Mouse (Mus musculus) olfactory bulb, adult 2 months (tissue): ENCODE data around the gene Snrpg. TPM values are rescaled to one million over a fixed set of nuclear protein-coding genes. Genes with fewer than 3 reads are reported as not detected.
"Not testable (repeated sequence)": the region's sequence is repeated elsewhere in the genome, so short reads cannot be mapped to it uniquely, and the experiment has no call there.

Experiments used
- H3K27ac ChIP-seq: fragments of 200-500 bp; 2 replicates; pipeline ENCODE4 v1.5.1; 2012; ENCODE audit warnings: low read depth, low read length; ENCODE audit not compliant: insufficient read depth
- H3K4me1 ChIP-seq: fragments of 200-500 bp; 2 replicates; pipeline ENCODE4 v1.6.1; 2012; ENCODE audit warnings: low read length; ENCODE audit not compliant: control insufficient read depth, insufficient read depth
- H3K4me3 ChIP-seq: fragments of 200-500 bp; 2 replicates; pipeline ENCODE4 v1.5.1; 2012; ENCODE audit warnings: mild to moderate bottlenecking, low read depth, low read length, moderate library complexity; ENCODE audit not compliant: insufficient read depth
- CTCF ChIP-seq: fragments of 200-500 bp; IDR thresholded peaks from 2 replicates; pipeline ENCODE4 v1.5.1; 2012; ENCODE audit warnings: low read depth, mild to moderate bottlenecking, low read length, moderate library complexity; ENCODE audit not compliant: insufficient read depth
- POLR2A ChIP-seq: fragments of 200-500 bp; IDR thresholded peaks from 2 replicates; pipeline ENCODE4 v1.6.1; 2012; ENCODE audit warnings: mild to moderate bottlenecking, low read depth, low read length, moderate library complexity; ENCODE audit not compliant: insufficient read depth
- WGBS: fragments of 180-500 bp; shearing (Covaris S2); methylation state at CpG from one replicate; pipeline ENCODE4 v1.1.7; 2018; 5-methylcytosine and 5-hydroxymethylcytosine counted together
- polyA plus RNA-seq: library from polyadenylated mRNA; stranded (reverse); fragments of >200 nt; gene quantifications from 2 replicates; pipeline ENCODE4 v1.2.4, GENCODE M21; 2012; ENCODE audit warnings: low replicate concordance; ENCODE audit not compliant: missing spikeins, insufficient read depth, insufficient read length

Gene Snrpg
- polyA plus RNA-seq, 1 experiment = not detected

- no peaks in the 10 kb centered on the region for H3K4me1 ChIP-seq
- TF ChIP-seq POLR2A (no peak), CTCF (no peak)
- WGBS = 70% methylated on average over 5 of the region's 5 CpGs
These were observed 35.2 kb upstream of the Snrpg start for GRCm38 (mm10) chr6:86335860-86336259.

GRCm38 (mm10) chr6:86336340-86336739 lies 34.8 kb upstream of the Snrpg start:
- 94% methylated on average over 4 of the region's 4 CpGs for WGBS

More at GRCm38 (mm10) chr6:86335860-86336259, 35.2 kb upstream of the Snrpg start:
- Histone ChIP-seq H3K4me3 (no peak overlapping the region), H3K27ac (no peak overlapping the region)

GRCm38 (mm10) chr6:86343656-86344055 lies 27.4 kb upstream of the Snrpg start:
- TF ChIP-seq CTCF (no peak), POLR2A (no peak)
- H3K4me3 ChIP-seq = no peak overlapping the region
- no peak overlapping the region for H3K27ac ChIP-seq
- 6% methylated on average over 7 of the region's 7 CpGs for WGBS
- H3K4me1 ChIP-seq = peaks cover 5% of the 10 kb centered on the region

More at GRCm38 (mm10) chr6:86336340-86336739, 34.8 kb upstream of the Snrpg start:
- H3K4me3 ChIP-seq, H3K4me1 ChIP-seq, H3K27ac ChIP-seq: not testable (repeated sequence)

- 84% methylated on average over 2 of the region's 2 CpGs for WGBS
- Histone ChIP-seq H3K4me1 (peaks cover 5% of the 10 kb centered on the region), H3K4me3 (no peak overlapping the region), H3K27ac (no peak overlapping the region)
- TF ChIP-seq POLR2A = no peak
- no peak for TF ChIP-seq CTCF
These were observed 25.0 kb upstream of the Snrpg start for GRCm38 (mm10) chr6:86346063-86346462.

GRCm38 (mm10) chr6:86349257-86349656 lies 21.8 kb upstream of the Snrpg start:
- WGBS = 52% methylated on average over 7 of the region's 7 CpGs
- Histone ChIP-seq H3K27ac (no peak overlapping the region), H3K4me1 (no peaks in the 10 kb centered on the region), H3K4me3 (no peak overlapping the region)
- TF ChIP-seq CTCF = no peak

- Histone ChIP-seq H3K27ac (no peak overlapping the region), H3K4me1 (no peaks in the 10 kb centered on the region), H3K4me3 (no peak overlapping the region)
- TF ChIP-seq CTCF = no peak
- 90% methylated on average over 3 of the region's 3 CpGs for WGBS
These were observed 16.2 kb upstream of the Snrpg start for GRCm38 (mm10) chr6:86354948-86355347.

- Histone ChIP-seq H3K4me3 (no peak overlapping the region), H3K27ac (no peak overlapping the region), H3K4me1 (no peaks in the 10 kb centered on the region)
- 78% methylated on average over 9 of the region's 9 CpGs for WGBS
- no peak for TF ChIP-seq POLR2A
- TF ChIP-seq CTCF = no peak
These were observed 14.1 kb upstream of the Snrpg start for GRCm38 (mm10) chr6:86356956-86357355.

- 74% methylated on average over 7 of the region's 7 CpGs for WGBS
- TF ChIP-seq CTCF = no peak
- no peak for TF ChIP-seq POLR2A
- no peak overlapping the region for H3K4me3 ChIP-seq
- 0 out of 2 replicates have a peak, but pooled peaks cover 3% of the 10 kb centered on the region for H3K4me1 ChIP-seq
- no peak overlapping the region for H3K27ac ChIP-seq
These were observed 10.4 kb upstream of the Snrpg start for GRCm38 (mm10) chr6:86360691-86361090.

GRCm38 (mm10) chr6:86361373-86361772 lies 9.7 kb upstream of the Snrpg start:
- TF ChIP-seq POLR2A (no peak), CTCF (no peak)
- Histone ChIP-seq H3K4me3 (no peak overlapping the region), H3K4me1 (peaks cover 6% of the 10 kb centered on the region), H3K27ac (no peak overlapping the region)
- 88% methylated on average over 7 of the region's 7 CpGs for WGBS

- TF ChIP-seq CTCF (no peak), POLR2A (no peak)
- H3K4me3 ChIP-seq = peak overlapping the region; percentile 30
- H3K27ac ChIP-seq = peak overlapping the region; percentile 45
- WGBS = under 1% methylated on average over 17 of the region's 17 CpGs
- H3K4me1 ChIP-seq = peaks cover 9% of the 10 kb centered on the region
These were observed 6.5 kb upstream of the Snrpg start for GRCm38 (mm10) chr6:86364442-86365141.
